Mouse (Mus musculus): Measurements from ENCODE around the gene Thap12.

Gene Thap12

GRCm38 (mm10) chr7:98698590-98698989 lies 4.3 kb upstream of the Thap12 start:
- no peak for DNase-seq

- no peak for DNase-seq
These were observed 1.1 kb upstream of the Thap12 start for GRCm38 (mm10) chr7:98701771-98702170.

GRCm38 (mm10) chr7:98703365-98703881 lies 520 bp downstream of the Thap12 start:
- peak in 1 of 2 experiments; percentile 51 for DNase-seq

- no peak for DNase-seq
These were observed 1.4 kb downstream of the Thap12 start for GRCm38 (mm10) chr7:98704276-98704675.

GRCm38 (mm10) chr7:98713661-98714060 lies 10.8 kb downstream of the Thap12 start:
- DNase-seq, result no peak

- DNase-seq, result no peak
These were observed 14.5 kb downstream of the Thap12 start for GRCm38 (mm10) chr7:98717438-98717837.

GRCm38 (mm10) chr7:98719761-98720160 lies 16.9 kb downstream of the Thap12 start:
- no peak for DNase-seq

- no peak for DNase-seq
These were observed 17.8 kb downstream of the Thap12 start for GRCm38 (mm10) chr7:98720731-98721130.

GRCm38 (mm10) chr7:98721172-98721571 lies 18.3 kb downstream of the Thap12 start:
- no peak for DNase-seq

- no peak for DNase-seq
These were observed 18.7 kb downstream of the Thap12 start for GRCm38 (mm10) chr7:98721623-98722022.

GRCm38 (mm10) chr7:98725686-98726195 lies 22.8 kb downstream of the Thap12 start:
- no peak for DNase-seq

- no peak for DNase-seq
These were observed 25.1 kb downstream of the Thap12 start for GRCm38 (mm10) chr7:98727986-98728385.

GRCm38 (mm10) chr7:98728499-98728898 lies 25.6 kb downstream of the Thap12 start:
- no peak for DNase-seq

- DNase-seq, result no peak
These were observed 26.9 kb downstream of the Thap12 start for GRCm38 (mm10) chr7:98729661-98730271.

- DNase-seq, result no peak
These were observed 31.1 kb downstream of the Thap12 start for GRCm38 (mm10) chr7:98733958-98734357.

GRCm38 (mm10) chr7:98734876-98735275 lies 32.0 kb downstream of the Thap12 start:
- DNase-seq, result peak; percentile 49 to 69

GRCm38 (mm10) chr7:98736780-98737550 lies 34.1 kb downstream of the Thap12 start:
- no peak for DNase-seq

- no peak for DNase-seq
These were observed 37.5 kb downstream of the Thap12 start for GRCm38 (mm10) chr7:98740363-98740762.

- DNase-seq, result peak; percentile 63 to 75
These were observed 40.4 kb downstream of the Thap12 start for GRCm38 (mm10) chr7:98743312-98743711.

- peak in 1 of 2 experiments; percentile 49 for DNase-seq
These were observed 47.5 kb downstream of the Thap12 start for GRCm38 (mm10) chr7:98750404-98750803.

GRCm38 (mm10) chr7:98752680-98753079 lies 49.8 kb downstream of the Thap12 start:
- DNase-seq, result peak; percentile 26 to 65

GRCm38 (mm10) chr7:98756050-98756449 lies 53.1 kb downstream of the Thap12 start:
- no peak for DNase-seq

GRCm38 (mm10) chr7:98756556-98756955 lies 53.7 kb downstream of the Thap12 start:
- DNase-seq, result no peak

- no peak for DNase-seq
These were observed 57.2 kb downstream of the Thap12 start for GRCm38 (mm10) chr7:98760126-98760525.
